Mouse (Mus musculus): ENCODE measurements around the gene Sohlh2. TPM values are rescaled to one million over a fixed set of nuclear protein-coding genes. Genes with fewer than 3 reads are reported as not detected.

The Sohlh2 gene
- polyA plus RNA-seq, 1 experiment from 2014 or later = not detected

- peaks cover 3% of the 10 kb centered on the region; the same call in 1 of the 2 replicates for H3K4me1 ChIP-seq (ENCODE audit: control insufficient read depth, insufficient read depth, low read length)
- 25% methylated on average over 18 of the region's 18 CpGs for WGBS
- H3K4me3 ChIP-seq (ENCODE audit: low read length) = no peak overlapping the region
- H3K36me3 ChIP-seq (ENCODE audit: control insufficient read depth, insufficient read depth, low read length) = no peaks in the 10 kb centered on the region
- H3K27ac ChIP-seq (ENCODE audit: low read length) = no peak overlapping the region
- H3K9ac ChIP-seq (ENCODE audit: low read depth, low read length) = no peak overlapping the region
- H3K27me3 ChIP-seq (replicated peaks; ENCODE audit: control insufficient read depth, insufficient read depth, low read length) = no peaks in the 10 kb centered on the region
- peak overlapping the region; percentile 19 for H3K4me2 ChIP-seq (ENCODE audit: low read depth, low read length)
- peak; percentile 97 for ATAC-seq
- H3K9me3 ChIP-seq (ENCODE audit: control insufficient read depth, low read length) = peaks cover 3% of the 10 kb centered on the region; the same call in 1 of the 2 replicates
Observed at GRCm38 (mm10) chr3:55226501-55227213, 44.8 kb downstream of the Sohlh2 start.

GRCm38 (mm10) chr3:55227214-55227581 lies 45.4 kb downstream of the Sohlh2 start:
- H3K4me1 ChIP-seq (ENCODE audit: control insufficient read depth, insufficient read depth, low read length) = peaks cover 3% of the 10 kb centered on the region; the same call in 1 of the 2 replicates
- 24% methylated on average over 4 of the region's 4 CpGs for WGBS

GRCm38 (mm10) chr3:55241730-55242421 lies 60.0 kb downstream of the Sohlh2 start, which contains the start of gene Dclk1:
Gene Dclk1, plus strand, starts transcription at chr3:55242364.
- H3K9me3 ChIP-seq (ENCODE audit: control insufficient read depth, low read length) = no peaks in the 10 kb centered on the region
- peak; percentile 15; the same call in 1 of the 2 replicates for ATAC-seq
- H3K27ac ChIP-seq (ENCODE audit: low read length) = 0 out of 2 replicates have a peak within 1 kb of the TSS, but pooled peaks have one; percentile 18
- no peaks in the 10 kb centered on the region for H3K36me3 ChIP-seq (ENCODE audit: control insufficient read depth, insufficient read depth, low read length)
- WGBS = 40% methylated on average over 10 of the region's 10 CpGs
- peaks cover 11% of the 10 kb centered on the region for H3K4me1 ChIP-seq (ENCODE audit: control insufficient read depth, insufficient read depth, low read length)
- peak within 1 kb of the TSS; percentile 58 for H3K4me3 ChIP-seq (ENCODE audit: low read length)
- peak within 1 kb of the TSS; percentile 65 for H3K9ac ChIP-seq (ENCODE audit: low read depth, low read length)
- peak within 1 kb of the TSS; percentile 90 for H3K4me2 ChIP-seq (ENCODE audit: low read depth, low read length)
- H3K27me3 ChIP-seq (replicated peaks; ENCODE audit: control insufficient read depth, insufficient read depth, low read length) = peaks cover 11% of the 10 kb centered on the region; the same call in 1 of the 2 replicates

More at GRCm38 (mm10) chr3:55227214-55227581, 45.4 kb downstream of the Sohlh2 start:
- H3K4me2 ChIP-seq (ENCODE audit: low read depth, low read length) = peak overlapping the region; percentile 19
- peaks cover 3% of the 10 kb centered on the region; the same call in 1 of the 2 replicates for H3K9me3 ChIP-seq (ENCODE audit: control insufficient read depth, low read length)
- peak; percentile 61 for ATAC-seq
- no peak overlapping the region for H3K9ac ChIP-seq (ENCODE audit: low read depth, low read length)
- H3K4me3 ChIP-seq (ENCODE audit: low read length) = no peak overlapping the region
- no peaks in the 10 kb centered on the region for H3K27me3 ChIP-seq (replicated peaks; ENCODE audit: control insufficient read depth, insufficient read depth, low read length)
- H3K36me3 ChIP-seq (ENCODE audit: control insufficient read depth, insufficient read depth, low read length) = no peaks in the 10 kb centered on the region
- H3K27ac ChIP-seq (ENCODE audit: low read length) = no peak overlapping the region

- under 1% methylated on average over 44 of the region's 45 CpGs for WGBS
- H3K27ac ChIP-seq (ENCODE audit: low read length) = 0 out of 2 replicates have a peak overlapping the region, but pooled peaks have one; percentile 18
Observed at GRCm38 (mm10) chr3:55242422-55243055, 60.7 kb downstream of the Sohlh2 start.

GRCm38 (mm10) chr3:55243056-55243471 lies 61.2 kb downstream of the Sohlh2 start:
- peaks cover 11% of the 10 kb centered on the region for H3K4me1 ChIP-seq (ENCODE audit: control insufficient read depth, insufficient read depth, low read length)
- 6% methylated on average over 8 of the region's 8 CpGs for WGBS
- H3K4me3 ChIP-seq (ENCODE audit: low read length) = peak overlapping the region; percentile 58
- ATAC-seq = peak; percentile 33
- no peaks in the 10 kb centered on the region for H3K36me3 ChIP-seq (ENCODE audit: control insufficient read depth, insufficient read depth, low read length)
- H3K9ac ChIP-seq (ENCODE audit: low read depth, low read length) = peak overlapping the region; percentile 65
- no peak overlapping the region for H3K27ac ChIP-seq (ENCODE audit: low read length)
- peaks cover 11% of the 10 kb centered on the region; the same call in 1 of the 2 replicates for H3K27me3 ChIP-seq (replicated peaks; ENCODE audit: control insufficient read depth, insufficient read depth, low read length)
- no peaks in the 10 kb centered on the region for H3K9me3 ChIP-seq (ENCODE audit: control insufficient read depth, low read length)
- H3K4me2 ChIP-seq (ENCODE audit: low read depth, low read length) = peak overlapping the region; percentile 90

More at GRCm38 (mm10) chr3:55242422-55243055, 60.7 kb downstream of the Sohlh2 start:
- peaks cover 11% of the 10 kb centered on the region for H3K4me1 ChIP-seq (ENCODE audit: control insufficient read depth, insufficient read depth, low read length)
- H3K9ac ChIP-seq (ENCODE audit: low read depth, low read length) = peak overlapping the region; percentile 65
- peak; percentile 94 for ATAC-seq
- H3K9me3 ChIP-seq (ENCODE audit: control insufficient read depth, low read length) = no peaks in the 10 kb centered on the region
- H3K27me3 ChIP-seq (replicated peaks; ENCODE audit: control insufficient read depth, insufficient read depth, low read length) = peaks cover 11% of the 10 kb centered on the region; the same call in 1 of the 2 replicates
- H3K4me2 ChIP-seq (ENCODE audit: low read depth, low read length) = peak overlapping the region; percentile 90
- H3K36me3 ChIP-seq (ENCODE audit: control insufficient read depth, insufficient read depth, low read length) = no peaks in the 10 kb centered on the region
- peak overlapping the region; percentile 58 for H3K4me3 ChIP-seq (ENCODE audit: low read length)

GRCm38 (mm10) chr3:55244087-55244486 lies 62.3 kb downstream of the Sohlh2 start:
- H3K27ac ChIP-seq (ENCODE audit: low read length) = no peak overlapping the region
- no peak overlapping the region for H3K4me3 ChIP-seq (ENCODE audit: low read length)
- H3K36me3 ChIP-seq (ENCODE audit: control insufficient read depth, insufficient read depth, low read length) = no peaks in the 10 kb centered on the region
- H3K4me1 ChIP-seq (ENCODE audit: control insufficient read depth, insufficient read depth, low read length) = peaks cover 11% of the 10 kb centered on the region
- no peak overlapping the region for H3K9ac ChIP-seq (ENCODE audit: low read depth, low read length)
- 76% methylated on average over 6 of the region's 6 CpGs for WGBS
- H3K9me3 ChIP-seq (ENCODE audit: control insufficient read depth, low read length) = no peaks in the 10 kb centered on the region
- H3K27me3 ChIP-seq (replicated peaks; ENCODE audit: control insufficient read depth, insufficient read depth, low read length) = peaks cover 11% of the 10 kb centered on the region; the same call in 1 of the 2 replicates
- no peak overlapping the region for H3K4me2 ChIP-seq (ENCODE audit: low read depth, low read length)
- ATAC-seq = no peak

GRCm38 (mm10) chr3:55246618-55247272 lies 64.9 kb downstream of the Sohlh2 start:
- 88% methylated on average over 12 of the region's 12 CpGs for WGBS
- Histone ChIP-seq H3K4me2 (ENCODE audit: low read depth, low read length) (no peak overlapping the region), H3K4me3 (ENCODE audit: low read length) (no peak overlapping the region), H3K27me3 (replicated peaks; ENCODE audit: control insufficient read depth, insufficient read depth, low read length) (peaks cover 9% of the 10 kb centered on the region; the same call in 1 of the 2 replicates), H3K36me3 (ENCODE audit: control insufficient read depth, insufficient read depth, low read length) (no peaks in the 10 kb centered on the region), H3K9me3 (ENCODE audit: control insufficient read depth, low read length) (no peaks in the 10 kb centered on the region), H3K9ac (ENCODE audit: low read depth, low read length) (no peak overlapping the region), H3K4me1 (ENCODE audit: control insufficient read depth, insufficient read depth, low read length) (peaks cover 11% of the 10 kb centered on the region), H3K27ac (ENCODE audit: low read length) (no peak overlapping the region)
- ATAC-seq = no peak

GRCm38 (mm10) chr3:55248048-55248447 lies 66.2 kb downstream of the Sohlh2 start:
- H3K27ac ChIP-seq (ENCODE audit: low read length) = no peak overlapping the region
- no peak overlapping the region for H3K4me2 ChIP-seq (ENCODE audit: low read depth, low read length)
- no peaks in the 10 kb centered on the region; the same call in 1 of the 2 replicates for H3K27me3 ChIP-seq (replicated peaks; ENCODE audit: control insufficient read depth, insufficient read depth, low read length)
- no peak overlapping the region for H3K9ac ChIP-seq (ENCODE audit: low read depth, low read length)
- 86% methylated on average over 3 of the region's 3 CpGs for WGBS
- H3K4me1 ChIP-seq (ENCODE audit: control insufficient read depth, insufficient read depth, low read length) = no peaks in the 10 kb centered on the region; the same call in 1 of the 2 replicates
- H3K4me3 ChIP-seq (ENCODE audit: low read length) = no peak overlapping the region
- ATAC-seq = no peak
- H3K9me3 ChIP-seq (ENCODE audit: control insufficient read depth, low read length) = no peaks in the 10 kb centered on the region
- no peaks in the 10 kb centered on the region for H3K36me3 ChIP-seq (ENCODE audit: control insufficient read depth, insufficient read depth, low read length)

Data from intestine, embryonic 16.5 days (tissue).